Mouse (Mus musculus) kidney, adult 9 months (tissue): ENCODE measurements around the gene Sept8.

ENCODE experiments used
- DNase-seq: peaks from one replicate; pipeline ENCODE4 v3.0.0; 2022

Gene Sept8

GRCm38 (mm10) chr11:53519207-53520121, at the start of gene Sept8:
TSS of gene Sept8 (plus strand) at chr11:53519257.
- DNase-seq: peak; percentile 30

GRCm38 (mm10) chr11:53469294-53469967, 49.6 kb upstream of the Sept8 start:
- no peak for DNase-seq

- DNase-seq: peak; percentile 88
These were observed 48.9 kb upstream of the Sept8 start, which contains the start of gene Gm9837 for GRCm38 (mm10) chr11:53469968-53470695. TSS of gene Gm9837 (minus strand) at chr11:53470479.

GRCm38 (mm10) chr11:53472709-53473108, 46.3 kb upstream of the Sept8 start:
- no peak for DNase-seq

GRCm38 (mm10) chr11:53475620-53476019, 43.4 kb upstream of the Sept8 start:
- DNase-seq: no peak

GRCm38 (mm10) chr11:53477833-53478232, 41.2 kb upstream of the Sept8 start:
- no peak for DNase-seq

GRCm38 (mm10) chr11:53478383-53479170, 40.5 kb upstream of the Sept8 start:
- DNase-seq: no peak

- DNase-seq: no peak
These were observed 39.8 kb upstream of the Sept8 start for GRCm38 (mm10) chr11:53479171-53479782.

GRCm38 (mm10) chr11:53479783-53480301, 39.2 kb upstream of the Sept8 start, which contains the start of the genes Gm9945 and Sowaha:
TSS of gene Gm9945 (plus strand) at chr11:53480166.
TSS of gene Sowaha (minus strand) at chr11:53480274.
- peak; percentile 68 for DNase-seq

- no peak for DNase-seq
These were observed 37.8 kb upstream of the Sept8 start for GRCm38 (mm10) chr11:53481088-53481730.

GRCm38 (mm10) chr11:53483159-53483891, 35.7 kb upstream of the Sept8 start:
- DNase-seq: peak; percentile 43

- no peak for DNase-seq
These were observed 33.3 kb upstream of the Sept8 start for GRCm38 (mm10) chr11:53485719-53486118.

- DNase-seq: no peak
These were observed 32.7 kb upstream of the Sept8 start for GRCm38 (mm10) chr11:53486351-53486750.

GRCm38 (mm10) chr11:53486822-53487594, 32.0 kb upstream of the Sept8 start:
- DNase-seq: peak; percentile 47

- DNase-seq: no peak
These were observed 30.1 kb upstream of the Sept8 start for GRCm38 (mm10) chr11:53489007-53489406.

- DNase-seq: no peak
These were observed 29.6 kb upstream of the Sept8 start for GRCm38 (mm10) chr11:53489421-53489820.

- no peak for DNase-seq
These were observed 27.1 kb upstream of the Sept8 start for GRCm38 (mm10) chr11:53491954-53492401.

GRCm38 (mm10) chr11:53493243-53493955, 25.7 kb upstream of the Sept8 start:
- no peak for DNase-seq

- no peak for DNase-seq
These were observed 23.6 kb upstream of the Sept8 start for GRCm38 (mm10) chr11:53495417-53495816.
